Mouse (Mus musculus) spleen, postnatal 36 days (tissue): Measurements from ENCODE around the gene Srp54a.
"Not testable (repeated sequence)": the region's sequence is repeated elsewhere in the genome, so short reads cannot be mapped to it uniquely, and the experiment has no call there.

Source experiments
- DNase-seq, 2 experiments: peaks; one replicate each; pipeline ENCODE4 v3.0.0; 2022; ENCODE audit warnings: low spot score in 2 of 2, mixed read lengths in 1 of 2

Gene Srp54a

GRCm38 (mm10) chr12:55124731-55125130 lies 44.7 kb downstream of the Srp54a start:
- DNase-seq: not testable (repeated sequence)

DNA sequence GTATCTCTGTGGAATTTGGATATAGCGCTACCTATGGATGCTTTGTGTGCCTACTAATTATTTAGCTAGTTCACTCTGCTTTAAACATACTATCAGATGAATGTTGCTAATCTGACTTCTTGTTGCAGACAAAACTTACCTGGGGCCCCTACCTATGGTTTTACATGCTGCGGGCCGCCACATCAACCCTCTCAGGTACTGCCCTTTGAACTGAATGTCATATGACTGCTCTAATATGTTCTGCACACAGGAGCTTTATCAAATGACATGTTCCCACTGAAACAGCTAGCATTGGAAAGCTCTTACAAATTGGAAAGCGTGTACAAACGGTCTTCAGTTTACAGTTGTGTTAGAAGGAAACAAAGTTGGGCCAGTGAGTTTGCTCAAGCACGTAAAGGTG lies 55.5 kb downstream of the Srp54a start:
- not testable (repeated sequence) for DNase-seq

DNA sequence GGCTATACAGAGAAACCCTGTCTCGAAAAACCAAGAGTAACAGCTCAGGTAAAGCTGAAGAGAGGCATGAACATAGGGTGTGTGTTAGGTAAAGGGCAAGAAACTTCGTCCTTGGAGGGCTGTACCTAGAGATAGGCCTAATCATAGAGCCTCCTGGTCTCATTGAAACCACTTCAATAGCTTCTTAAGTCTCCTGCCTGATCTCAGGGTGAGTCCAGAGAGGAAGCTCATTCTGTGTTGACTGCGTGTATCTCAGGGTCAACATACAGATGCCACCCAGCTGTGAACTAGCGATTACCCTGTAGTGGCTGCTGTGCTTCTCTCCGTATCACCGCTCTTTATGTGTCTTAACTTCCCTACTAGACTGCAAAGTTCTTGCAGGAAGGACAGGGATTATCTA lies 57.8 kb downstream of the Srp54a start:
- not testable (repeated sequence) for DNase-seq

DNA sequence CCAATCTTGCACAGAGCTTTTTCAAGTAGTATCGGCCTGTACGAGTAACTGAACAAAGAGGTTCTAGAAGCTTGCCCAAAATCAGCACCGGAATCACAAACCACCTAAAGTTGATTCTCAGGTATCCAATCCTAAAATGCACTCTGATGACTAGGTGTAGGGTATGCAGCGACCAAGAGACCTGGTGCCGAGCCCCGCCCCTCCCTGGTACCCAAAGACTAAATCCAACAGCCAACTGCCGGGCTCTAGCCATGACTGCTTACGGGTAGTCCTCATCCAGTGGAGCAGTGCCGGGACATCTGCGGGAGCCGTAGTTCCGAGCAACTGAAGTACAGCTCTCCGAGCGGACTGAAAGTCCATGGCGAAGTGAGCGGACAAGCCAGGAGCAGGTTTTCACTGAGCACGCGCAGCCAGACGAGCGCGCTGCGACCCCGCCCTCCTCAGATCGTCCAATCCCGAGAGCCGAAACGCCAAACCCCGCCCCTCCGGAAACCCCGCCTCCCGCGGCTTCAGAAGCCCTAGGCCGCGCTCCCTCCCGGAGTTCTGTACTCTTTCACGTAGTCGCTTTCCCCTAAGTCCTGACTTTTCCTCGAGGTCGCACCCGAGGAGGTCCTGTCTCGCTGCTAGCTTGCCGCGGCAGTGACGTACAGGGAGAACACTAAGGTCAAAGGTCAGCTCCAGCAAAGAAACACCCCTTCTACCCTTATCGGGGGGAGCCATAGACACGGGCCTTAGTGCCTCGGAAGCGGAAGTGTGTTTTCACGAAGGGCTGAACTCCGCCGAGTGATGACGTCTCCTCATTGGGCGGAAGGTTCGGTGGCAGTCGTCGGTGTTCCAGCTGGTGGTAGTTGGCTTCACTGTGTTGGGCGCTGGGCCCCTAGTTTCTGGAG lies 74.7 kb downstream of the Srp54a start, which contains the start of gene Srp54b:
TSS of gene Srp54b (plus strand) at position 546 of the 890 bp plus-strand sequence.
- DNase-seq: not testable (repeated sequence)

DNA sequence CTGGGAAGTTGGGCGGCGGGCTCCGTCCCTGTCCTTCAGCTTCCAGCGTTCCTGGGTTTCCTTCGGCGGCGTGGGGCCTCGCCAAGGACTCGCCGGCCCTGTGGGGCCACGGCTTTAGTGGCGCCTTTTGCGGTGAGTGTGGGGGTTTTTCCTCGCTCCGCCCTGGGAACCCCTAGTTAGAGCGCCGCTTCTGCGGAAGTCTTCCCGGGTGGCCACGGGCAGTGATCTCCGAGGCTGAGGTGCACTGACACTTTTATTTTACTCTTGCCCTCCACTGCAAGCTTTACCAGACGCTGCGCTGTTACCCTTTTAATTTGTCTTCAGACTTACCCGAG lies 75.4 kb downstream of the Srp54a start:
- not testable (repeated sequence) for DNase-seq
